Mouse (Mus musculus) stomach, embryonic 14.5 days (tissue): ENCODE measurements at regions not wholly inside any gene's neighbourhood (a gene's known extent, or its start where the extent isn't known, plus 50 kb on each side); places are given as distances from the start of the nearest gene placed in this dataset.

Source experiments
- ATAC-seq: fragments of 200-750 bp; cut with Nextera tagmentation; 2 replicates; pipeline ENCODE4 v1.8.0; 2017; ENCODE audit warnings: low read depth, moderate TSS enrichment; ENCODE audit not compliant: insufficient number of reproducible peaks, insufficient read depth, low FRiP score
- H3K27ac ChIP-seq: fragments of 300-500 bp; sonication (generic); 2 replicates; pipeline ENCODE4 v1.5.1; 2014; ENCODE audit warnings: mild to moderate bottlenecking, low read length, moderate library complexity, mixed read lengths
- H3K27me3 ChIP-seq: fragments of 300-500 bp; sonication (generic); 2 replicates; pipeline ENCODE4 v1.6.1; 2014; ENCODE audit warnings: low read length, control low read depth, mixed read lengths; ENCODE audit not compliant: control insufficient read depth, insufficient read depth
- H3K36me3 ChIP-seq: fragments of 300-500 bp; sonication (generic); 2 replicates; pipeline ENCODE4 v1.6.1; 2014; ENCODE audit warnings: mild to moderate bottlenecking, control low read depth, low read length, moderate library complexity, mixed read lengths; ENCODE audit not compliant: control insufficient read depth, insufficient read depth
- H3K4me1 ChIP-seq: fragments of 300-500 bp; sonication (generic); 2 replicates; pipeline ENCODE4 v1.6.1; 2014; ENCODE audit warnings: low read length, control low read depth, mixed read lengths; ENCODE audit not compliant: control insufficient read depth, insufficient read depth
- H3K4me2 ChIP-seq: fragments of 300-500 bp; sonication (generic); replicated peaks from 2 replicates; pipeline ENCODE4 v1.6.1; 2014; ENCODE audit warnings: low read depth, low read length, control low read depth
- H3K4me3 ChIP-seq: fragments of 300-500 bp; sonication (generic); 2 replicates; pipeline ENCODE4 v1.5.1; 2014; ENCODE audit warnings: low read depth, low read length, control low read depth
- H3K9ac ChIP-seq: fragments of 300-500 bp; sonication (generic); replicated peaks from 2 replicates; pipeline ENCODE4 v1.6.1; 2014; ENCODE audit warnings: low read depth, mild to moderate bottlenecking, control low read depth, low read length, moderate library complexity, mixed read lengths
- H3K9me3 ChIP-seq: fragments of 300-500 bp; sonication (generic); 2 replicates; pipeline ENCODE4 v1.6.1; 2016; ENCODE audit warnings: low read depth, low read length, control low read depth; ENCODE audit not compliant: control insufficient read depth
- WGBS: fragments of 180-500 bp; shearing (Covaris S2); extraction: QIAGEN DNeasy Blood & Tissue Kit; methylation state at CpG from one replicate; pipeline ENCODE4 v1.1.7; 2014; 5-methylcytosine and 5-hydroxymethylcytosine counted together

- 65% methylated on average over 2 of the region's 2 CpGs for WGBS
- no peaks in the 10 kb centered on the region for H3K36me3 ChIP-seq
- no peaks in the 10 kb centered on the region for H3K27me3 ChIP-seq
- no peak overlapping the region for H3K4me3 ChIP-seq
- no peaks in the 10 kb centered on the region for H3K9me3 ChIP-seq
- H3K27ac ChIP-seq = no peak overlapping the region
- no peak overlapping the region for H3K4me2 ChIP-seq
- ATAC-seq = no peak
- no peaks in the 10 kb centered on the region for H3K4me1 ChIP-seq
- no peak overlapping the region for H3K9ac ChIP-seq
Observed at GRCm38 (mm10) chr9:73275671-73276070, 162.4 kb downstream of the Rsl24d1 start.

DNA sequence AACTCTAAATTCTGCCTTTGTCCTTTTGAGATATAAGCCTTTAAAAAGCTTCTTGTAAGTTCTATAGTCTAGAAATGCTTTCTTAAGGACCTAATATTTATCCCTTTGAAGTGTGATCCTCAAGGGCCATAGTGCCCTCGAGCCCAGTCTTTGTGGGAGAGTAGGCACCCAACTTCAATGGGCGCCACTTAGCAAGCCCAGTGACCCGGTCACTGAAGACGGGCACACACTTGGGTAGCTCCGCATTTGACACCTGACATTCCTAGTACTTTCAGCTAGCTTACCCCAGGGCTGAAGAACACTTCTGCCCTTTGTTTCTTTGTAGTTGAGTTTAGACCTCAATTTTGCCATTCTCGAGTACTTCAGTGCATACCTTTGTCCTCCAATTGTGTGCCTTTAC is 182.1 kb downstream of the Rsl24d1 start:
- Histone ChIP-seq H3K27ac (no peak overlapping the region), H3K4me3 (no peak overlapping the region), H3K9ac (no peak overlapping the region), H3K36me3 (no peaks in the 10 kb centered on the region), H3K27me3 (no peaks in the 10 kb centered on the region), H3K4me2 (no peak overlapping the region), H3K4me1 (no peaks in the 10 kb centered on the region), H3K9me3 (no peaks in the 10 kb centered on the region)
- WGBS = 78% methylated on average over 6 of the region's 6 CpGs
- ATAC-seq = no peak

GRCm38 (mm10) chr9:73302156-73302918 is 189.1 kb downstream of the Rsl24d1 start:
- no peaks in the 10 kb centered on the region for H3K9me3 ChIP-seq
- WGBS = 86% methylated on average over 5 of the region's 5 CpGs
- H3K27me3 ChIP-seq = no peaks in the 10 kb centered on the region
- no peak overlapping the region for H3K4me3 ChIP-seq
- H3K4me1 ChIP-seq = no peaks in the 10 kb centered on the region
- ATAC-seq = no peak
- H3K4me2 ChIP-seq = no peak overlapping the region
- H3K36me3 ChIP-seq = no peaks in the 10 kb centered on the region
- H3K9ac ChIP-seq = no peak overlapping the region
- no peak overlapping the region for H3K27ac ChIP-seq

GRCm38 (mm10) chr9:73317048-73317447 is 203.8 kb downstream of the Rsl24d1 start:
- Histone ChIP-seq H3K9me3 (no peaks in the 10 kb centered on the region), H3K9ac (no peak overlapping the region), H3K4me3 (no peak overlapping the region), H3K4me2 (no peak overlapping the region), H3K4me1 (no peaks in the 10 kb centered on the region), H3K36me3 (no peaks in the 10 kb centered on the region), H3K27me3 (no peaks in the 10 kb centered on the region), H3K27ac (no peak overlapping the region)
- WGBS = 71% methylated on average over 1 of the region's 1 CpGs
- ATAC-seq = no peak

DNA sequence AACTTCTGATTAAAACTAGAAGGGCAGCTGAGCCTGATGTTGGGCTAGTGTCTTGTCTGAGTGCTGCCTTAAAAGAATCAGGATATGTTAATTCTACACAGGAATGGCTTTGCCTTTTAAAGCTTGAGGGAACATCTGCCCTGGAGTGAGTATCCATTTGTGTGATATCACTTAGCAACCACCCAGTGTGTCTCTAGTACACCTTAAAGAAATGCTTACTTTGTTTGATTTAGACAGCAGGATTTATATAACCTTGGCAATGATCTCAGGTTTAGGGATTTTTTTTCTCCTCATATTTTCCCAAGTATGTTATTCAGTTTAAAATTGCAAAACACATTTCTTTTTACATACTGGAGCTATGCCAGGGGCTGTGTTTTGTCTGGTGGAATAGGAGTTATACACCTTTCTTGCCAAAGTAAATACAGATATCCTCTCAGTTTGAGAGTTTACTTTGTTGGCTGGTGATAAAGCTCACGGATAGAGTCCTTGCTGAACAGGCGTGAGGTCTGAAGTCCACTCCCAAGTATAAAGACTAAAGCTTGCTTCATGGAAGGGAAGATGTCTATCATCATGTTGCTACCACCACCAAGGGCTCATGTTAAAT is 206.6 kb downstream of the Rsl24d1 start:
- no peaks in the 10 kb centered on the region for H3K4me1 ChIP-seq
- peak overlapping the region; percentile 28; the same call in 1 of the 2 replicates for H3K27ac ChIP-seq
- no peaks in the 10 kb centered on the region for H3K9me3 ChIP-seq
- H3K4me2 ChIP-seq = no peak overlapping the region
- no peaks in the 10 kb centered on the region for H3K27me3 ChIP-seq
- H3K9ac ChIP-seq = no peak overlapping the region
- H3K4me3 ChIP-seq = no peak overlapping the region
- peak; percentile 85 for ATAC-seq
- no peaks in the 10 kb centered on the region for H3K36me3 ChIP-seq
- 27% methylated on average over 2 of the region's 2 CpGs for WGBS

DNA sequence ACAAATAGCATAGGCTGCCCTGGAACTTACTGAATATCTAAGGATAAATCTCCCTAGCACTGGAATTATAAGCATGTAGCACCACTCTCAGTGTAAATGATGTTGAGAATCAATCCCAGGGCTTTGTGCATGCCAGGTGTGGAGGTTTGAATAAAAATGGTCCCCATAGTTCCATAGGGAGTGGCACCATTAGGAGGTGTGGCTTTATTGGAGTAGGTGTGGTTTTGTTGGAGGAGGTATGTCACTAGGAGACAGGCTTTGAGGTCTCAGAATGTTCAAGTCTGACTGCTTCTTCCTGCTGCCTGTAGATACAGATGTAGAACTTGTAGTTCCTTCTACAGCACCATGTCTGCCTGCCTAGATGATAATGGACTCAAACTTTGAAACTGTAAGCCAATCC is 217.8 kb downstream of the Rsl24d1 start:
- ATAC-seq = no peak
- Histone ChIP-seq H3K27ac (no peak overlapping the region), H3K36me3 (no peaks in the 10 kb centered on the region), H3K4me1 (no peaks in the 10 kb centered on the region), H3K4me2 (no peak overlapping the region), H3K27me3 (no peaks in the 10 kb centered on the region), H3K9ac (no peak overlapping the region), H3K9me3 (no peaks in the 10 kb centered on the region), H3K4me3 (no peak overlapping the region)

GRCm38 (mm10) chr9:73336039-73336438 is 222.8 kb downstream of the Rsl24d1 start:
- H3K27me3 ChIP-seq = no peaks in the 10 kb centered on the region
- H3K9me3 ChIP-seq = peaks cover 4% of the 10 kb centered on the region; the same call in 1 of the 2 replicates
- no peaks in the 10 kb centered on the region for H3K36me3 ChIP-seq
- WGBS = 75% methylated on average over 5 of the region's 5 CpGs
- H3K4me2 ChIP-seq = no peak overlapping the region
- H3K4me3 ChIP-seq = no peak overlapping the region
- H3K4me1 ChIP-seq = no peaks in the 10 kb centered on the region
- no peak for ATAC-seq
- H3K9ac ChIP-seq = no peak overlapping the region
- no peak overlapping the region for H3K27ac ChIP-seq

DNA sequence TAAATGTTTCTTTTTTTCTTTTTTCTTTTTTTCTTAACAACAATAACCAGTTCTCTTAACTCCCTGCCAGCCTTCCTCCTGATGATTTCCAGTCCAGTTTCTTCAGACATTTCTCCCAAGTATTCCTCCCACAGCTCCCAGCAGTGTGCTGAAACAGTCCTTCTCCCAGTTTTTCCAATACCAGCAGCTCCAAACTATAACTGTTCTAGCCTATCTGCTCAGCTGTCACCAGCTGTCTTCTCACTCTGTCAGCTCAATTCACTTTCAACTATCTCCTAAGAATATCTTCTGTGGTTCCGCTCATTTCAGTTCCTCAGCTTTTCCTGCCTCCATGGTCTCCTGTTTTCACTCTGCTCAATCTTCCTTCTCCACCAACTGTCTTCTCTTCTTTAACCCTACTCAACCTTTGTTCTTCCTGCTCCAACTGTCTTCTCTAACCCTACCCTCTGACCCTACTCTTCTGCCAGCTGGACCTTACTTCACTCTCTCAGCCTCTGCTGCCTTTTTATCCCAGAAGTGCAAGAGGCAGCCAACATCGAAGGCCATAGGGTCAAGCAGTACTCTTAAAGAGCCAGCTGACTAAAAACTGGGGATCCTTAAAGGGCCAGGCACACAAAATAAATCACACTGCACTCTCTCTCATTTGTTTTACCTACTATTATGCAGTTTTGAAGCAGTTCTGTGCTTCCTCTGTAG is 224.0 kb downstream of the Rsl24d1 start:
- H3K27me3 ChIP-seq = no peaks in the 10 kb centered on the region
- H3K4me1 ChIP-seq = no peaks in the 10 kb centered on the region
- no peak overlapping the region for H3K4me3 ChIP-seq
- no peak overlapping the region for H3K27ac ChIP-seq
- WGBS = 69% methylated on average over 2 of the region's 2 CpGs
- H3K4me2 ChIP-seq = no peak overlapping the region
- no peak overlapping the region for H3K9ac ChIP-seq
- no peaks in the 10 kb centered on the region for H3K36me3 ChIP-seq
- no peak for ATAC-seq
- H3K9me3 ChIP-seq = peaks cover 14% of the 10 kb centered on the region
